20 mouse cellular contexts compared by ENCODE assay signal in the genomic region with DNA sequence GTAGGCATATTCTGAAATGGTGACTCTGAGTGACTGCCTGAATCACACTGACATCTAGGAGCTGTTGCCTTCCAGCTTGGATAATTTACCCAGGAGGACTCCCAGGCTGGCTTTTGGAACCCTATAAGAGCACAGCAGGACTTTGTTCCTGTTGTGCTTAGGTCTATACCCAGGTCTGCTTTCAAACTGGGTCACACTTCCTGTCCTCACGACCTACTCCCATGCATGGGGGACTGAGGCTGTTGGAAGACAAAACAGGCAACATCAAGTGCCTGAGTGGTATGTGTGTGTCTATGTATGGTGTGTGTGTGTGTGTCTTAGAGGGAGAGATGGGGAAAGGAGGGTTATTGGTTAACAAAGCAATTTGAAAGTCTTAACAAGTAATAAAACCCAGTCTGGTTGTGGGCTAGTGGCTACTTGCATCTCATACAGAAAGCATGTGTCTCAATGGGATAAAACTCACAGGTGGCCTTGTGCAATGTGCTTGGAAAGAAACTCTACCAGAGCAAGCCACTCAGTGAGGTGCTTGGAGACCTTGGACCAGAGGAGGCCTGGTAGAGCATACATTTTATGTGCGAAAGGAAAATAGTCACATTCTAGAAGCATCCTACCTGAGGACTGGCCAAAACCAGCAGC. TPM values are rescaled to one million over a fixed set of nuclear protein-coding genes. Genes with fewer than 3 reads are reported as not detected.
A peak's percentile ranks its signal among the peaks of the same experiment; 100 is the strongest.
DNase-seq lines count a peak whose midpoint lies in the region; ATAC-seq lines count a peak whose summit lies in the region.
"Had no signal": no experiment of that assay in that cellular context is flagged by ENCODE, and none has a peak within 500 bp of the region (broad histone marks: within the 10 kb centered on the region; RNA-seq: fewer than 3 reads in every experiment).

No protein-coding gene starts in this region.

- no peak for DNase-seq in kidney, postnatal 4 days
- DNase-seq in limb, embryonic 10.5 days (ENCODE audit: low spot score): no peak
- DNase-seq in thymus, postnatal 25 days: peak; percentile 49
- DNase-seq in left cerebral cortex, adult 18-20 months (ENCODE audit: low spot score in 2 of 2): no peak
- DNase-seq in spleen, adult 18-20 months: no peak
- DNase-seq: adrenal gland, postnatal 10 days; cerebellum, postnatal 25 days; embryo, embryonic 11 days; gastrocnemius, postnatal 14 days; heart, postnatal 10 days; kidney, adult 2 months; lung, adult 2 months; lung, postnatal 36 days; right cerebral cortex, postnatal 25 days had no signal

- H3K4me1 ChIP-seq in kidney, embryonic 16.5 days (ENCODE audit: insufficient read depth, low read length): peaks cover 37% of the 10 kb centered on the region
- peaks cover 37% of the 10 kb centered on the region for H3K4me1 ChIP-seq in limb, embryonic 10.5 days

- ATAC-seq in kidney, embryonic 16.5 days (ENCODE audit: low FRiP score, low TSS enrichment): no peak
- ATAC-seq in activated CD4-positive, CD25-positive, alpha-beta regulatory T cell, adult 4 months: peak; percentile 54
- ATAC-seq: forebrain, embryonic 13.5 days; midbrain, embryonic 16.5 days had no signal

- 47% methylated on average over 2 of the region's 2 CpGs for WGBS in kidney, embryonic 16.5 days
- 59% methylated on average over 2 of the region's 2 CpGs for WGBS in limb, embryonic 10.5 days

- H3K27ac ChIP-seq in kidney, embryonic 16.5 days (ENCODE audit: low read length): 0 out of 2 replicates have a peak overlapping the region, but pooled peaks have one; percentile 3
- H3K27ac ChIP-seq in limb, embryonic 10.5 days: peak overlapping the region; percentile 25; the same call in 1 of the 2 replicates
- H3K27ac ChIP-seq: forebrain, embryonic 13.5 days had no signal

- no peak overlapping the region for H3K4me2 ChIP-seq in kidney, embryonic 16.5 days (replicated peaks; ENCODE audit: low read depth, low read length)
- H3K4me2 ChIP-seq: forebrain, embryonic 13.5 days; heart, embryonic 11.5 days; liver, embryonic 11.5 days had no signal

- 0 out of 2 replicates have a peak, but pooled peaks cover 2% of the 10 kb centered on the region for H3K36me3 ChIP-seq in kidney, embryonic 16.5 days (ENCODE audit: insufficient read depth, low read length)
- H3K36me3 ChIP-seq in limb, embryonic 10.5 days: peaks cover 13% of the 10 kb centered on the region

- no peak overlapping the region for H3K9ac ChIP-seq in kidney, embryonic 16.5 days (replicated peaks; ENCODE audit: low read length)
- H3K9ac ChIP-seq: forebrain, embryonic 13.5 days had no signal

- no peak overlapping the region for H3K4me3 ChIP-seq in kidney, embryonic 16.5 days (ENCODE audit: low read length)
- no peak overlapping the region for H3K4me3 ChIP-seq in limb, embryonic 10.5 days
- H3K4me3 ChIP-seq: forebrain, embryonic 13.5 days had no signal

- no peaks in the 10 kb centered on the region for H3K27me3 ChIP-seq in kidney, embryonic 16.5 days (ENCODE audit: insufficient read depth, low read length)
- H3K27me3 ChIP-seq in limb, embryonic 10.5 days (ENCODE audit: low read depth, poor library complexity, severe bottlenecking): no peaks in the 10 kb centered on the region
- H3K27me3 ChIP-seq: forebrain, embryonic 13.5 days had no signal

- no peaks in the 10 kb centered on the region for H3K9me3 ChIP-seq in kidney, embryonic 16.5 days (ENCODE audit: low read length)
- H3K9me3 ChIP-seq in limb, embryonic 10.5 days (replicated peaks): no peaks in the 10 kb centered on the region
- H3K9me3 ChIP-seq: forebrain, embryonic 13.5 days had no signal

RNA-seq across cellular contexts. Expression of a gene that starts 42.2 kb away (rescaled TPM):
- polyA plus RNA-seq in kidney, embryonic 16.5 days (2015; fragmentation: Nextera tagmentation; extraction: Ambion mirVana): 10.9 and 11.0 TPM in 2 replicates
- 10 to 100 TPM in 1 of 2 experiments, 1 to 10 TPM in 1; 9.6 to 12.1 TPM for polyA plus RNA-seq in activated CD4-positive, CD25-positive, alpha-beta regulatory T cell, adult 4 months (2017; shearing (Covaris generic))
- polyA plus RNA-seq in limb, embryonic 10.5 days (2016; fragmentation: Nextera tagmentation; extraction: Ambion mirVana): 10.7 and 12.5 TPM in 2 replicates
- 10 to 100 TPM; 72.6 to 72.7 TPM for total RNA-seq in left cerebral cortex, adult 18-20 months (2021)
